Mouse (Mus musculus): ENCODE results near the gene Cmtm8. TPM values are rescaled to one million over a fixed set of nuclear protein-coding genes. Genes with fewer than 3 reads are reported as not detected.

Gene Cmtm8
- 2.1 and 3.3 TPM in 2 replicates for total RNA-seq (2017)

DNA sequence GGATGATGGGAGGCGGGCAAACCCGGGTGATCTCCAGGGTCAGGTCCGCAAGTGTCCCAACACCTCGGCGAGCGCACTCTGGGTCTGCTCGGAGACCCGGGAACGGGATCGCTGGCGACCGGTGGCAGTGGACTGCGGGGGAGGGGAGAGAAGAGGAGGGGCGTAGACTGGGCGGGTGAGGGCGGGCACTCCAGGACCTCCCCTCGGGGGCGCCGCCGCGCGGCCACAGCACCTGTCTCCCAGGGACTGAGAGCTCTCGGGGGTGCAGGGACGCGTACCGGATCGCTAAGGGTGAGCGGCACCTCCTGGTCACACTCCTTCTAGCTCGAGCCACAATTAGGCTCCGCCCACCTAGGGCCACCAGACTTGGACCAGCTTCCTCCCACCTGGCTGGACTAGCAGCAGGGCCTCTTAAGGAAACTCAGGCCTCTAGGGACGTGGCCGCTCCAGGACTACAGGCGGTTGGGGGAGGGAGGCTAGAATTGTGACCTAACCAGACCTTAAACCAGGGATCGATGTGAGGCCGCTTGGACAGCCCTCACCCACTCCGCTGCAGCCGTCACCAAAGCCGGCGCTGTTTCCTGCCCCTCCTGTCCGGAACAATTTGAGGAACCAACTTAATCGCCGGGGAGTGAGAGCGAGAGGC is at the start of gene Cmtm8:
Gene Cmtm8, minus strand, starts transcription at position 140 of the 646 bp plus-strand sequence.
- ATAC-seq (ENCODE audit: extremely low read depth, insufficient number of reproducible peaks, low FRiP score, poor library complexity, severe bottlenecking) = peak; percentile 69

DNA sequence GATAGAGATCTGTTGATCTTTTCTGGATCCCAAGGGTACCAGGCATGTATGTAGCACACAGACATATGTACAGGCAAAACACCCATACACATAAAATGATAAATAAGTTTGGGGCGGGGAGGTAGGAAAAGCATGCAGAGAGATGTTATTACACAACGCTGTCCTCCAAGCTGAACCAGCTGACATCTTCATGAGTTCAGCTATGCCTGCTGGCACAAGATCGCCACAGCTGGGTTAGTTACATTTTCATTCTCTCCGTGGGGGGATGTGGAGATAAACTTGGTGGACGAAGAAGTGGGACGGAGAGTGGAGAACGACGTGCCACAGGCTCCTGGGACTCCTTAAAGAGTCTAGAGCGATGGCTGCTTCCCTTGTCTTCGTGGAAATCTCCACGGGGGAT is 49.0 kb upstream of the Cmtm8 start:
- no peak for ATAC-seq (ENCODE audit: extremely low read depth, insufficient number of reproducible peaks, low FRiP score, poor library complexity, severe bottlenecking)

DNA sequence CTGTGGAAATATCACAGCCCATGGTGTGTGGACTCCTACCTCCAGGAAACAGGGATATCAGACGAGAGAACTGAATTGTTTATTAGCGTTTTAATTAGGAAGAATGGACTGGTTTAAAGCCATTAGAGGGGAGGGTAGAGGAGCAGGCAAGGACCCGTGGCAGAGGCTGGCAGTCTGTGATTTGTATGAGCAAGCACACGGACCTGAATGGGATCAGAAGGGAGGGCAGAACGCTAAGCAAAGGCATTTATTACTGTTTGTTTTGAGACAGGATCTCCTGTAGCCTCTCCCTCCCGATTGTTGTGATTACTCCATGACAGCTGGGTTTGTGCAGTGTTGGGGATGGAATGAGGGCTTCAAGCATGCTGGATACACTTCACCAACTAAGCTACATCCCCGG is 46.4 kb upstream of the Cmtm8 start:
- ATAC-seq (ENCODE audit: extremely low read depth, insufficient number of reproducible peaks, low FRiP score, poor library complexity, severe bottlenecking) = no peak

DNA sequence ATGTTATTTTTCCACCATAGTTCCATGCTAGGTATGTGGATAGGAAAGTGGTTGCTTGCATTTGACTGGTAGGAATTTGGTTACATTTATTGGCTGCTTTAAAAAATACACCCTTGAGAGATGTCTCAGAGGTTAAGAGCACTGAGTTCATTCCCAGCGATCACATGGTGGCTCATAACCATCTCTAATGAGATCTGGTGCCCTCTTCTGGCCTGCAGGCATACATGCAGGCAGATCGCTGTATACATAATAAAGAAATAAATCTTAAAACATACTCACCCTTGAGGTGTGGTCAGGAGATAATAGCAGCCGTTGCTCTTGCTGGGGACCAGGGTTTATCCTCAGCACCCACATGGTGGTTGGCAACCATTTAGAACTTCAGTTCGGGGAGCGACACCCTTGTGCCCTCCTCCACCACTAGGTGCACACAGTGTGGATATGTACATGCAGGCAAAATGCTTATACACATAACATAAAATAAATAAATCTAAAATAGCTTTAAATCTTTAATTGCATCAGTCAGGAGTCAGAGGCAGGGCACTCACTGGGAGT is 45.0 kb upstream of the Cmtm8 start:
- ATAC-seq (ENCODE audit: extremely low read depth, insufficient number of reproducible peaks, low FRiP score, poor library complexity, severe bottlenecking) = no peak

DNA sequence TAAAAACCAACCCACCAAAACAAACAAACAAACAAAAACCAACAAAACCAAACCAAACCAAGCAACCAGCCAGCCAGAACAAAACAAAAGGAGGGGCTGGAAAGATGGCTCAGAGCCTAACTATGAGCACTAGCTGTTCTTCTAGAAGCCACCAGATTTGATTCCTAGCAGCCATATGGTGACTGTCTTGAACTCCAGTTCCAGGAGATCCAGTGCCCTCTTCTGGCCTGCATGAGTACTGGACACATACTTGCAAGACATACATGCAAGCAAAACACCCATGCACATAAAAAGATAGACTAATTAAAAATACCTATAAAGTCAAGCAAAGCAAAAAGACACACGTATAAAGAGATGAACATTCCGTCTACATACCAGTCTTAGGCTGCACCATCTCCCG is 43.7 kb upstream of the Cmtm8 start:
- ATAC-seq (ENCODE audit: extremely low read depth, insufficient number of reproducible peaks, low FRiP score, poor library complexity, severe bottlenecking) = peak; percentile 34; the same call in 1 of the 2 replicates

DNA sequence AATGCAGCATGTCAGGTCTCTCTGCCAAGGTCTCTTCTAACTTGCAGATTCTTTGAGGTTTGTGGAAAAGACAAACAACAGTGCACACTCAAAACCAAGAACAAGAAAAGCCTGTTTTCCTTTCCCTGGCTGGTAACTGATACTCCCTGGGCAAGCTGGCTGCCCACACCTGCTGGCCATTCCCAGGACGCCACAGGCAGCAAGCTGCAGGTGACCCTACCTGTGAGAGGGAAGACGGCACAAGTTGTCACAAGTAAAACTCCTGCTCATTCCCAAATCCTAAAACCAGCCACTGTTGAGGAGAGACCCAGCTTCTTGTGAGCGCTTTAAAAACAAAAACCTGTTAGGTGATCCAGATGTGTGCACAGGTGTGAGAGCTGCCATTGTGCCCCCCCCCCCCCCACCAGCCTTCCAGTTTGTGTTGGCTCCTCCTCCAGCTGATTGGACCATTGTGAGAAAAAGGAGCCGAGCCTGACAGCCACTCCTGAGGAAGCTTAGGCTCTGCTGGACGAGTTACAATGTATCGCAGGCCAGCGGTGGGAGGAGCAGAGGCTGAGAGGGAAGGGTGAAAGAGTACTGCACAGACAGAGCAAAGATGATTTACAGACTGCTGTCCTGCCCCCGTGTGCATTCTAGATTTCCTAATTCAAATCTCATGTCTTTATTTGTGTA is 42.2 kb upstream of the Cmtm8 start:
- no peak for ATAC-seq (ENCODE audit: extremely low read depth, insufficient number of reproducible peaks, low FRiP score, poor library complexity, severe bottlenecking)

DNA sequence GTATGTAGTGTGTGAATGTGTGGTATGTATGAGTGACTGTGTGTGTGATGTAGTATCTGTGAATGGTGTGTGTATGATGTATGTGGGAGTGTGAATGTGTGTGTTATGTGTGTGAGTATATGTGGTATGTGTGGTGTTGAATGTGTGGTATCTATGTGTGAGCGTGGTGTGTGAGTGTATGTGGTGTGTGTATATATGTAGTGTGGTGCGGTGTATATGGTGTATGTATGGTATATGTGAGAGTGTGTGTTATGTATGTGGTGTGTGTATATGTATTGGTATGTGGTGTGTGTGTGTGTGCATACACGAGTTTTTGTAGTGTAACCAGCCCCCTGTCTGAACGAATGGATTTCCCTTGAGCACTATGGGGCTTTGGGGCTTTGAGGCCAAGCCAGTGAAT is 41.6 kb upstream of the Cmtm8 start:
- ATAC-seq (ENCODE audit: extremely low read depth, insufficient number of reproducible peaks, low FRiP score, poor library complexity, severe bottlenecking) = no peak

DNA sequence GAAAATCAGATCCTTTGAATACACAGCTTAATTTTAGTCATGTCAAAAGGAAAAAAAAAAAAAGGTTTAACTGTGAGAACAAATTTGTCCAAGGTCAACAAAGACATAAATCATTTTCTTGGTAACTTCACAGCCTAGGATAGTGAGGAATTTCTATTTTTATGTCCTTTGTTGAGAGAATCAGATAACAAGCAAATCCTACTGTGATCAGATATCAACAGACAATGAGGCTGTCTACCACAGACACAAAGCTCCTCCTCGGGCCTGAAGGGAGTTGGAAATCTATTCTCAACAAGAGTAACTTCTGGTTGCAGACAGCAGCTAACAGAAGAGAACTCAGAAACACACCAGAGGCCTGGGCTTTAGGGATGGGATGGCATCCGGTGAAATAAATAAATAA is 38.0 kb upstream of the Cmtm8 start:
- ATAC-seq (ENCODE audit: extremely low read depth, insufficient number of reproducible peaks, low FRiP score, poor library complexity, severe bottlenecking) = no peak

DNA sequence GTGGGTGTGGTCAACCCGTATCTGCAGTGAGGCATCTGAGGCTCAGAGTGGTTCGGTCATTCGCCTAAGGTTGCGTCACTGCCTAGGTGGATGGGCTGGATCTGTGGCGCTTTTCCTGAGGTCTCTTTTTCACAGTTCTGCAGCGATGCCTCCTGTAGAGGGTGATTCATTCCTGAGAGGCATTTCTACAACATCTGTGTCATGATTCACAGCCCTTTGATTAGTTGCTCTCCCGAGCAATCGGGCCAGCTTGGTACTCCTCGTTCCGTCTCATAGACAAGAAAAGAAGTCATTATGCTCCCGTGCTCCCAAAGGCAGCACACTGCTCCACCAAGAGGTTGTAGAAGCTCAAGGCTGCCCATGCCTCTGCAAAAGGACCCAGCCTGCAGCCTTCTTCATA is 11.4 kb upstream of the Cmtm8 start:
- ATAC-seq (ENCODE audit: extremely low read depth, insufficient number of reproducible peaks, low FRiP score, poor library complexity, severe bottlenecking) = no peak

DNA sequence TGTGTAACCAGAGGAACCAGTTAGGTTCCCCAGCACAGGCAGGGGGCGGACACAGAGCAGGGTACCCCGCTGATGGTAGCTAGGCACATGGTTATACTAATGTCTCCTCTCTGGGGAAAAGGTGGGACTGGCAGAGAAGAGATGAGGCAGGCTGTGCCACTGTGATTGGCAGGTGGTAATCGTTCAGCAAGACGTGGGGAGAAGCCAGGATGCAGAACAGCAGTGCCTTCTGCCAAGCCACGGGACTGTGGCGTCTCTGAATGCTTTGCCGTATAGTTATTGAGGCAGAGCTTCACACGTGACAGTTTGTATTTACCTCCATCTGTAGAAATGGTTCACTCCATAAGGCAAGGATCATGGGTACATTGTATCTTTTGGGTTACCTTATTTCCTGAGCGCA is 10.7 kb upstream of the Cmtm8 start:
- no peak for ATAC-seq (ENCODE audit: extremely low read depth, insufficient number of reproducible peaks, low FRiP score, poor library complexity, severe bottlenecking)

DNA sequence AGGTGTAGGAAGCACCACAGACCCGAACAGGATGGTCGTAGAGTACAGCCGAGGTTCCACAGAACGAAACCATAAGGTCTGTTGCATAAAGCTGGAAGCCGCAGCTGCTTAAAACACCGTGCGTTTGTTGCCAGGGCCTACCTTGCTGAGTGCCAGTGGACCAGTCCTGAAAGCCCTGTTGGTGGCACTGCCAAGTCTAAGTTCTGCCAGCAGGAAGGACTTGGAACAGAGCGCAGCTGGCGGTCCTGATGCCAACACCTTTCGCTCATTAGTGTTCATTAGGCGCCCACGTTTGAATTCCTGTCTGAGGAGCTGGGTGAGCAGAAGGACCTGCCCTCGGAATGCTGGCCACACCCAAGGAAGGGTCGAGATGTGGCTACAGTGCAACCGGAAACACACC is 9.4 kb upstream of the Cmtm8 start:
- no peak for ATAC-seq (ENCODE audit: extremely low read depth, insufficient number of reproducible peaks, low FRiP score, poor library complexity, severe bottlenecking)

DNA sequence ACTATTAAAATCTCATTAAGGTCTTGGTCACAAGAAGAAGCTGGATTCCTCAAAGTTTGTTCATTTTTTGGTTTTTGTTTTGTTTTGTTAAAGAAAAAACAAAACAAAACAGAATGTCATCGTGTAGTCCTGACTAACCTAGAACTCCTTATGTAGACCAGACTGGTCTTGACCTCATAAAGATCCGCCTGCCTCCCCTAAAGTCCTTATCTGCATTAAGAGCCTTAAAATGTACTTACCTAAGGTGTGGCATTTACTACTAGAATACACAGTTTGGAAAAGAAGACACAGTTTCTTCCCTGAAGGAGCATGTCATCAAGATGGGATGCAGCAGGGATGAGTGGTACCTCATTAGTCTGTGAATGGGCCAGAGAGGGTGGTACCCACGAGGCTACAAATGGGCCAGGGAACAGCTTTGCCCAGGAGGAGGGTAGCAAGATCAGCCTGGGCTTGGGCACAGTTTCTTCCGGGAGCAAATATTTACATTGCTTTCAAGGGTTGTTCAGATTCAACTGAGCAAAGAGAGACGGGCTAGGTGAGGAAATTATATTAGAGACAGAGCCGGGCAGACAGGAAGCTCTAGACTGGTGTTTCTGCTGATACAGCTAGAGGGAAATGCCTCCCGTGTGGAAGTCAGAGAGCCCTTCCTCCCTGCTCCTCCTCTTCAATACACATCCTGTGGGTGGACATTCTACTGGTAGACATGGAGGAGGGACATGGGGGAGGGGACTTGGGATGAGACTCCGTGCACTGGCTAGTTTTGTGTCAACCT is 7.6 kb upstream of the Cmtm8 start:
- ATAC-seq (ENCODE audit: extremely low read depth, insufficient number of reproducible peaks, low FRiP score, poor library complexity, severe bottlenecking) = no peak

DNA sequence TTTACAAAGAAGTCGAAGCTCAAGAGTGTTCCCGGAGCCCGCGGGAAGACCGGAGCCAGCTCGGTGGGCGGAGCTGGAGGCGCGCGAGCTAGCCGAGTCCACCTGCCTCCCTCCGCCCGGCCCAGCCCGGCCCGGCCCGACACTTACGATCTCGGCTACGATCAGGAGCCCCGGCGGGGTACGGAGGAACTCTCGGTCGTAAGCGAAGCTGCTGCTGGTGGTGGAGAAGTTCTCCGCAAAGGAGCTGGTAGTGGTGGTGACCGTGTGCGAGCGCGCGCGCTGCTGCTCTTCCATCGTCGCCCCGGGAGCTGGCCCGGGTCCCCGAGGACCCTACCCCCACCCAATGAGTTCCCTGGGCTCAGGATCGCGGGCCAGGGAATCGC is 331 bp downstream of the Cmtm8 start:
- peak; percentile 42; the same call in 1 of the 2 replicates for ATAC-seq (ENCODE audit: extremely low read depth, insufficient number of reproducible peaks, low FRiP score, poor library complexity, severe bottlenecking)

DNA sequence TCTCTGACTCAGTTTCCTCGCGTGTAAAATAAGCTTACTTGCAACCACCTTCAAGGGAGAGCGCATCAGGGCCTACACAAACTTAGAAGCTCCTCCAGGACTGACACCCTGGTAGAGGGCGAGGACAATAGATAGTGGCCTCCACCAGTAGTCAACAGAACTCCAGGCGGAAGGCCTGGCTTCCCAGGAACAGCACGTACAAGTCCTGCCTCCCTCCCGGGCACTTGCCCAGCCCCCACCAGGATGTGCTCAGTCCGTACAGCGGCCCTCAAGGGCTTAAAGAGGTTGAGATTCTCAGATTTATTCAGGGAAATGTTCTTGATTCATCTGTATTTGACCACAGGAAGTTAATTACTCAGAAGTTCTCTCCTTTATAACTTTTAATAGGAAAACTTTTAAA is 1.1 kb downstream of the Cmtm8 start:
- no peak for ATAC-seq (ENCODE audit: extremely low read depth, insufficient number of reproducible peaks, low FRiP score, poor library complexity, severe bottlenecking)

DNA sequence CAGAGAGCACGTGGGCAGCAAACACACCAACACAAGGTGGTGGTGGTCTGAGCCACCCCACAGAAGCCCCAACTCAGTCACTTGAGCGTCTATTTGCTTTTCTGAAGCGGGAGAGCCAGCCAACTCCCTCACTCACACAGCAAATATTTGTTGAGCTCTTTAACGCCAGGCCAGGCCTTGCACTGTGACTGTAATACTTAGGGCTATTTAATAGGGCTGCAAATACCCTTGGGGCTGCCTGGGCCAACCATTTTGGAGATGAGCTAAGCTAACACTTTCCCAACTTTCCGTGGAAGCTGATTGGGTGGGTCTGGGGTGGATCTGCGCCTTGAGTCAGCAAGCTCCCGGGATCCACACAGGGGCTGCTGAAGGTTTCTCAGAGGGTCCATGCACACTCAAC is 1.7 kb downstream of the Cmtm8 start:
- ATAC-seq (ENCODE audit: extremely low read depth, insufficient number of reproducible peaks, low FRiP score, poor library complexity, severe bottlenecking) = no peak

DNA sequence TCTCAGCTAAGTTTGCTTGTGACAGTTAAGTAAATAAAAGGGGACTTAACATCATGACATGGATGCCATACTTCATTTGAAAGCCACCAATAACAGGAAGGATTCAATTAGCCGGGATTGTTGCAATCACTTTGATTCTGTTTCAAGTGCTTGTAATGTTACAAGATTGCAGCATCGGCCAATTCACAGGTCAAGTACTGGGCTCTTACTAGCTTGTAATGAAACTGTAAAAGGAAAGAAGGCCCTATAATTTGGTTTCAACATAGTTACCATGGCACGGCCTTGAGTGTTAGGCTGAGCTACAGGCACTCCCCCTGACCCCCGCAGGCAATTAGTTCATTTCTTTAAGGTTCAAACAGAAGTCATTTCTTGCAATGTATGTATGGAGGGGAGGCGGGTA is 5.1 kb downstream of the Cmtm8 start:
- ATAC-seq (ENCODE audit: extremely low read depth, insufficient number of reproducible peaks, low FRiP score, poor library complexity, severe bottlenecking) = no peak

DNA sequence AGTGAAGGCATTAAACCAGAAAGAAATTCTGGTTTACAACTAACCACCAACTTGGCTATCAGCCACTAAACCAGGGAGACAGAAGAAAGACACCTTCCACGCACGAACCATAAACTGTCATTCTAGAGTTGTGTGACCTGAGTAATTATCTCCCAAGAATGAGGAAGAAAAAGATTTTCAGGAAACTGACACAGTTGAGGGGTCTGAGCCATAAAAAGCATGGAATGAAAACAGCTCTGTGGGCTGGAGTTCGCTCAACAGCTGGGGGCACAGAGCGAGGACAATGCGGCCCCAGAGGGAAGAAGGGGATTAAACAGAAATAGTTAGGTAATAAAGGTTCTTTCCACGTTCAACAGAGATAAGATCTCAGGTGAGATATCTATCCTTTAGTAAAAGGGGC is 12.4 kb downstream of the Cmtm8 start:
- ATAC-seq (ENCODE audit: extremely low read depth, insufficient number of reproducible peaks, low FRiP score, poor library complexity, severe bottlenecking) = no peak

DNA sequence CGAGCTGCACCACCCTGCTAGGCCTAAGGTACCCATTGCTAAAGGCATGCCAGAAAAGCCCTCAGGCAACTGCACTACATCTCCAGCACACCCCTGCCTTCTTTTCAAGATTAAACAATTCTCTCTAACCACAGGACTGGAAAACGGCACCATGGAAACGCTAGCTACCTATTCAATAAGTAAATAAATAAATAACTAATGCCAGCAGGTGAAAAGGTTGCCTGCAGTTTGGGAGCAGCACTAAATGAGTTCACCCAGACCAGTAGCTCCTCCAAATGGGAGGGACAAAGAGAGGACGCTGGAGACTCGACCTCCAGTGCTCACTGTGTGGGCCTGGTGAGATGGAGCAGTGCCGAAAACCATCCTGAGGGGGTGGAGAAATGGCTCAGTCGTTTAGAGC is 13.6 kb downstream of the Cmtm8 start:
- ATAC-seq (ENCODE audit: extremely low read depth, insufficient number of reproducible peaks, low FRiP score, poor library complexity, severe bottlenecking) = no peak

DNA sequence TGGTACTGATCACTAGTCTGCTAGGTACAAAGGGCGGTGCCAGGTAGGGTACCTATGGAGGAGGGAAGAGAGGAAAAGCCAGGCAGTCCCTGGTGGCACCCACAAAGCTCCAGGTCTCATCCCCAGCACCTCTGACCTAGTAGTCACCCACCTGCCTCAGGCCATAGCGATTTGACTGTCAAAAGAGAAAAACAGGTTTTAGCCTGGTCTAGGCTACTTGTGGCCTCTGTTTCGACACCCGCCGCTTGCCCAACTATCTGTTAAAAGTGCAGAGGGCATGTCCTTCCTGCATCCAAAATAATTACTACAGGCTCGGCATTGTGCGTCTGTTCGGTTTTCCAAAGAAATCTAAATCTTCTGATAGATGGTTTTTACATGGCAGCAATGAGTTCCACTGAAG is 14.3 kb downstream of the Cmtm8 start:
- ATAC-seq (ENCODE audit: extremely low read depth, insufficient number of reproducible peaks, low FRiP score, poor library complexity, severe bottlenecking) = no peak

DNA sequence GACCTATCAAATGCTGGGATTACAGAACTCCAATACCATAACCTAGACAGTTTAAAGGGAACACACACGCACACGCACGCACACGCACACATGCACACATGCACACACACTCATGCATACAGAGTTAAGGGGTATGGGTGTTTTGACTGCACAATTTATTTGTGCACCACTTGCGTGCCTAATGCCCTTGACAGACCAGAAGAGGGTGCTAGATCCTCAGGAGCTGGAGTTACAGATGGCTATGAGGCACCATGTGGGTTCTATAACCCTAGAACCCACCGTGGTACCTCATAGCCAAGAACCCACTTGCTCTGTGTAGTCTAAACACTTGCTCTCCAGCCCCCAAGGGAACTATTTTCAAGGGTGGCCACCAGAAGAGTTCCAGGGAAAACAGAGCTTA is 15.6 kb downstream of the Cmtm8 start:
- ATAC-seq (ENCODE audit: extremely low read depth, insufficient number of reproducible peaks, low FRiP score, poor library complexity, severe bottlenecking) = no peak
